Mouse (Mus musculus) E14TG2a.4 (cell line): ENCODE data around the gene Nt5c2.

Source experiments
- H3K27me3 ChIP-seq: 2 replicates; pipeline ENCODE4 v1.6.1; 2014; ENCODE audit warnings: low read length, control low read depth; ENCODE audit not compliant: insufficient read depth
- H3K36me3 ChIP-seq: 2 replicates; pipeline ENCODE4 v1.6.1; 2014; ENCODE audit warnings: low read length, control low read depth; ENCODE audit not compliant: insufficient read depth
- H3K4me1 ChIP-seq: replicated peaks from 2 replicates; pipeline ENCODE4 v1.6.1; 2014; ENCODE audit warnings: low read depth, low read length, control low read depth
- H3K4me3 ChIP-seq: replicated peaks from 2 replicates; pipeline ENCODE4 v1.5.1; 2014; ENCODE audit warnings: mild to moderate bottlenecking, low read length
- H3K9me3 ChIP-seq: 2 replicates; pipeline ENCODE4 v1.6.1; 2014; ENCODE audit warnings: low read length, control low read depth
- CTCF ChIP-seq: conservative IDR thresholded peaks from 2 replicates; pipeline ENCODE4 v1.5.1; 2014; ENCODE audit warnings: low read length
- NANOG ChIP-seq: IDR thresholded peaks from 2 replicates; pipeline ENCODE4 v1.6.1; 2014; ENCODE audit warnings: borderline replicate concordance, low read length, mixed read lengths
- POU5F1 ChIP-seq: IDR thresholded peaks from 2 replicates; pipeline ENCODE4 v1.6.1; 2014; ENCODE audit warnings: low read length, borderline replicate concordance

The Nt5c2 gene

DNA sequence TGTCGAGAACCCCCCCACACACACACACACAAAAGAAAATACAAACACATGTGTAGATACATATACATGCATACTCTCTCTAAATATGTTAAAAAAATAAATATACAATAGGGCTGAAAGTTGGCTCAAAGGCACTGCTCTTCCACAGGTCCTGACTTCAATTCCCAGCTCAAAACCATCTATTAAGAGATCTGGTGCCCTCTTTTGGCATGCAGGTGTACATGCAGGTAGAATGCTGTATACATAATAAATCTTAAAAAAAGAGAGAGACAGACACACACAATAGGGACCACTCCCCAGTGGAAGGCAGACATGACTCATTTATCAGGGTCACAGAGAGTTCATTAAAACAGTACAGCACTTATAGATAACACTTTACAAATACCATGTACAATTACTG, 31.4 kb upstream of the Nt5c2 start:
- Histone ChIP-seq H3K4me3 (no peak overlapping the region), H3K27me3 (no peaks in the 10 kb centered on the region), H3K36me3 (peaks cover 75% of the 10 kb centered on the region), H3K4me1 (peaks cover 60% of the 10 kb centered on the region), H3K9me3 (no peaks in the 10 kb centered on the region)
- TF ChIP-seq POU5F1: no peak
- no peak for TF ChIP-seq CTCF
- TF ChIP-seq NANOG: no peak

DNA sequence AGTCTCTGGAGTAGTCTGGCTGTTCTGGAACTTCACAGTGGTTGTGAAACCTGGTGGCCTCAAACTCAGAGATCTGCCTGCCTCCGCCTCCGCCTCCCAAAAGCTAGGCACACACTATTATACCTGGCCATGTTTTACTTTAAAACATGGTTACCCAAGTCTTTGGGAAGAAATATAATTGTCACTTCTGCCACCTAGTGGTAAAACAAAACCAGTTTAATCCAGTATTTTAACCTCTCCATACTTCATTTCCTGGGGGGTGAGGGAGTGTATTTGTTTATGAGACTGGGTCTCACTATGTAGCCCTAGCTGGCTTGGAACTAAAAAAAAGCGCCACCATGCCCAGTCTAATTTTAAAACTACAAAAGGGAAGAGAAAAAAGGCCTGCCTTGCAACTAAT, 28.7 kb upstream of the Nt5c2 start:
- no peaks in the 10 kb centered on the region for H3K9me3 ChIP-seq
- no peaks in the 10 kb centered on the region for H3K27me3 ChIP-seq
- peaks cover 97% of the 10 kb centered on the region for H3K36me3 ChIP-seq
- peaks cover 61% of the 10 kb centered on the region for H3K4me1 ChIP-seq
- H3K4me3 ChIP-seq: no peak overlapping the region
- peak; percentile 21 for TF ChIP-seq CTCF
- no peak for TF ChIP-seq POU5F1

DNA sequence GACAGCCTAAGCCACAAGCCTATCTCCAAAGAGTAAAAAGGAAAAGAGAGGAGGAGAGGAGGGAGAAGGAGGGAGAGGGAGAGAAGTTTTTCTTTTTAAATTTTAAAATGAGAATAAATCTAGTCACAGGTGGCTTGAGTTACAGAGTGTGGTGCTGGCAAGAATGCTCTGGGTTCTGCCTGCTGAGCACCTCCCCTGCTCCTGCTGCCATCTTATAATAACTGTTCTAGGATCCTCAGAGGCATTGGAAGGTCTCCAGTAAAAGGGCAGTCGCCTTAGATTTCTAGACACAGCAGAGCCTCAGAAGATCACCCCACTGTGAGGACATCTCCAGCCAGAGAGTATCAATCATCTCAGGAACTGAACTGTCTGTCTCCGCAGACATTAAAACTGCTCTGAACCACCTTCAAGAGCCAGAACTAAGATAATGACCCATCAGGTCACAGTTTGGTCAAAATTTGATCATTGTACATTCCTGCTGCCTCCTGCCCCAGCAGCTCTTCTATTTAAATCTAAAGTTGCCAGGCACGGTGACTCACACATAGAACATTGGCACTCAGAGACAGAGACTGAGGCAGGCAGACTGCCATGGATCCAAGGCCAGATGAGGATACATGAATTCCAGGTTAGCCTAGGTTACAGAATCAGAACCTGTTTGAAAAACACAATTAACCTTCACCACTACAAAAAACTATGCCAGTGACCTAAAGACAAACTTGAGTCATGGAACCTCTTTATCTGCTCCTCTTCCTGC, 25.9 kb upstream of the Nt5c2 start:
- no peak overlapping the region for H3K4me3 ChIP-seq
- H3K27me3 ChIP-seq: no peaks in the 10 kb centered on the region
- peaks cover 36% of the 10 kb centered on the region for H3K4me1 ChIP-seq
- TF ChIP-seq NANOG (no peak), CTCF (no peak), POU5F1 (no peak)
- no peaks in the 10 kb centered on the region for H3K9me3 ChIP-seq
- peaks cover 96% of the 10 kb centered on the region for H3K36me3 ChIP-seq

GRCm38 (mm10) chr19:47036596-47036995, 21.6 kb upstream of the Nt5c2 start:
- no peaks in the 10 kb centered on the region for H3K27me3 ChIP-seq
- peaks cover 19% of the 10 kb centered on the region for H3K4me1 ChIP-seq
- H3K36me3 ChIP-seq: peaks cover 97% of the 10 kb centered on the region
- no peak for TF ChIP-seq CTCF
- TF ChIP-seq POU5F1: no peak
- H3K9me3 ChIP-seq: no peaks in the 10 kb centered on the region
- no peak overlapping the region for H3K4me3 ChIP-seq

DNA sequence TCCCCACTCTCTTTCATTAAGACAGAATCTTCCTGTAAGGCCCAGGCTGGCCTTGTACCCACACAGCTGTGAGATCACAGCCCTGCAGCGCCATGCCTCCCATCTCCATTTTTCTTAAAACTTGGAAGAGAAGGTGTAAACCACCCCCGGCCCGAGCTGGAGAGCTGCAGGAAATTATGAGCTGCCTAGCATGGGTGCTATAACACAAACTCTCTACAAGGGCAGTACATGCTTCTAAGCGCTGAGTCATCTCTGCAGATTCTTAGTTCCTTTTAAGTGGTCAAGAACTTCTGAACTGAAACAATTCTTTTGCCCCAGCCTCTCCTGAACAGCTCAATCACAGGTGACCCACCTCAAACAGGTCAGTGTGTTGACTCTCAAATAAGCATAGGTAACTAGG, 20.0 kb upstream of the Nt5c2 start:
- Histone ChIP-seq H3K9me3 (no peaks in the 10 kb centered on the region), H3K4me1 (peaks cover 8% of the 10 kb centered on the region), H3K4me3 (no peak overlapping the region), H3K36me3 (peaks cover 81% of the 10 kb centered on the region), H3K27me3 (no peaks in the 10 kb centered on the region)
- TF ChIP-seq POU5F1 (no peak), NANOG (no peak), CTCF (no peak)

DNA sequence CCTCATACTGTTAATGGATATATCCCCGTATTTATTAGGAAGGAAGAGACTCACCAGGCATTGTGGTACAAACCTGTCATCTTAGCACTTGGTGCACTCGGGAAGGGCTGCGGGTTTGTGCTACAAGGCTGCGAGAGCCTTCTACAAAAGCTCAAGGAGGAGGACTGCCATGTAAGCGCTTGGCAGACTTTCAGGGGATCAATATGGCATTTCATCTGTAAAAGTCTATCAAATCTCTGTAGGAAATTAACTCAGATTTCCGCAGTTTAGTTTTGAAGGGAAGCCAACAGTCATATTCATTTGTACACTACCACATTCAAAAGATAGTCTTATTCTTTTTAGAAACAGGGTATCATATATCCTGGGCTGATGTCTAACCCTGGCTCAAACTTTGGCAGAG, 16.8 kb upstream of the Nt5c2 start:
- H3K4me1 ChIP-seq: peaks cover 6% of the 10 kb centered on the region; the same call in 1 of the 2 replicates
- no peaks in the 10 kb centered on the region for H3K9me3 ChIP-seq
- H3K36me3 ChIP-seq: peaks cover 50% of the 10 kb centered on the region
- no peak for TF ChIP-seq POU5F1
- no peak for TF ChIP-seq CTCF
- no peak for TF ChIP-seq NANOG
- no peak overlapping the region for H3K4me3 ChIP-seq
- H3K27me3 ChIP-seq: no peaks in the 10 kb centered on the region

DNA sequence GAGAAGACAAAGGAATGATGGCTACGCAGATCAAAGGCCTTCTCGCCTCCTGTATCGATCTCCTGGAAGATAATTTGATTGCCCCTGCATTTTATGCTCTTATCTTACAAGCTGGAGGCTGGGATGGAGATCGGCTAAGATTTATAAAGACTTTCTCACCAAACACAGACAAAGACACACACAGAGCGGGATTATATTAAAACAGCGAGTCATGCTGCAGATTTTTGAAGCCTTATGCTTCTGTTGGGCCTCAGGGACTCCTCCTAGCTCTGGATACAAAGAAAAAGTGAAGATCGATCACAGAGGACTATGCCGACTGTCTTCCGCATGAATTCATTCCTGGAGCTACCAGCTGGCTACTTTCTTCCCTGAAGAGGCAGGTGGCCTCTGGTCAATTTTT, 14.8 kb upstream of the Nt5c2 start:
- no peak overlapping the region for H3K4me3 ChIP-seq
- H3K9me3 ChIP-seq: peaks cover 3% of the 10 kb centered on the region; the same call in 1 of the 2 replicates
- H3K27me3 ChIP-seq: no peaks in the 10 kb centered on the region
- H3K36me3 ChIP-seq: peaks cover 46% of the 10 kb centered on the region
- H3K4me1 ChIP-seq: peaks cover 16% of the 10 kb centered on the region
- TF ChIP-seq POU5F1: no peak
- TF ChIP-seq NANOG: no peak

- H3K4me3 ChIP-seq: no peak overlapping the region
- TF ChIP-seq POU5F1 (no peak), CTCF (peak; percentile 25; the same call in 1 of the 2 replicates)
- H3K4me1 ChIP-seq: peaks cover 49% of the 10 kb centered on the region
- peaks cover 3% of the 10 kb centered on the region; the same call in 1 of the 2 replicates for H3K9me3 ChIP-seq
- peaks cover 3% of the 10 kb centered on the region; the same call in 1 of the 2 replicates for H3K27me3 ChIP-seq
- peaks cover 48% of the 10 kb centered on the region for H3K36me3 ChIP-seq
Measured at GRCm38 (mm10) chr19:47026513-47026912, 11.6 kb upstream of the Nt5c2 start.

DNA sequence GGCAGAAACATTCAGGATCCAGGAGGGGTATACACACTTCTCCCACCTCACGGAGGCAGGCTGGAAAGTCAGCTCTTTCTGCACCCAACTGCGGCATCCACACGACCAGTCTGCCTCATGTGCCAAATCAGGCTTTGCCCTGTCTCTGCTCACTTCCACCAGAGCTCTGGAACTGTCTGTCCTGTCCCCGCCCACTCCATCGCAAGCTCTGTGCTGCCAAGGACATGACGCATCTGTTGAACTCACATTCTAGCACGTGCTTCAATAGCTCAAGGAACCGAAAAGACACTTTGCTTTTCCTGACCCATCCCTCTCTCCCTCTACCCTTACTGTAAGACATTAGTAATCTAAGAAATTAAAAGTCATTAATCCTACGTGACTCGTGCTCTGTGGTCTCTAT, 10.0 kb upstream of the Nt5c2 start:
- Histone ChIP-seq H3K4me1 (peaks cover 63% of the 10 kb centered on the region), H3K27me3 (peaks cover 3% of the 10 kb centered on the region; the same call in 1 of the 2 replicates), H3K9me3 (peaks cover 3% of the 10 kb centered on the region; the same call in 1 of the 2 replicates), H3K36me3 (peaks cover 63% of the 10 kb centered on the region), H3K4me3 (0 out of 2 replicates have a peak overlapping the region, but pooled peaks have one; percentile 17)
- TF ChIP-seq NANOG (no peak), CTCF (no peak), POU5F1 (no peak)
